Mouse (Mus musculus): ENCODE data around the gene Entpd6. TPM values are rescaled to one million over a fixed set of nuclear protein-coding genes. Genes with fewer than 3 reads are reported as not detected.

Gene Entpd6
- total RNA-seq, 1 experiment: 54.3 TPM

DNA sequence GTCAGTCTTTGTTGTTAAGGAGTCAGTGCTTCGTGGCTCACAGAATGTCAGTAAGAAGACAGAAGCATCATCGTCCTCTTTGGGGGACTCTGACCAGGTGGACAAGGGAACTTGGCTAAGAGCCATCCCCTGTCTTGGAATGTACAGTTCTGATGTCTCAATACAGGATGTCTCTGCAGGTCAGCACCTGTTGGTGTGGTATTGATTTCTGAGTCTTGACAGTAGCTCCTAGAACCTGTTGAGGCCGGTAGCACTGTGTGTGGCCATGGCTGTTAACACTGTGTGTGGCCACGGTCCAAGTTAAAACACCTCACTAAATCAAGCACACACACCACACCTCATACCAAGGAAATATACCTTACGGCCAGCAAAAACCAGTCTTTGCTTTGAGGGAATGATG lies 51.8 kb downstream of the Entpd6 start:
- Histone ChIP-seq H3K27ac (ENCODE audit: insufficient read depth, low read depth, low read length, poor library complexity, severe bottlenecking) (no peak overlapping the region), H3K4me3 (ENCODE audit: insufficient read depth in 1 of 2, low read depth in 1 of 2, low read length in 2 of 2, poor library complexity in 1 of 2, severe bottlenecking in 1 of 2) (no peak overlapping the region), H3K4me1 (ENCODE audit: control insufficient read depth in 2 of 2, insufficient read depth in 2 of 2, low read length in 2 of 2, poor library complexity in 1 of 2) (no peaks in the 10 kb centered on the region), H3K9ac (ENCODE audit: insufficient read depth, low read depth, low read length, poor library complexity, severe bottlenecking) (no peak overlapping the region), H3K36me3 (ENCODE audit: control insufficient read depth, insufficient read depth, low read length, poor library complexity, severe bottlenecking) (no peaks in the 10 kb centered on the region), H3K9me3 (ENCODE audit: control insufficient read depth, insufficient read depth, low read depth, low read length) (no peaks in the 10 kb centered on the region)
- in situ Hi-C loops (cut with MboI; ENCODE audit: low sequenced_read_pairs in 2 of 2, unreplicated experiment in 2 of 2): no loop called here
- no peak for DNase-seq (ENCODE audit: low read depth, low spot score)
- no peak for TF ChIP-seq ZNF384 (IDR thresholded peaks at IDR 0.05; ENCODE audit: low read depth, low read length)
- TF ChIP-seq ZC3H11A (IDR thresholded peaks at IDR 0.05; ENCODE audit: borderline replicate concordance, low read depth, low read length): no peak
- TF ChIP-seq MAFK (IDR thresholded peaks at IDR 0.05; ENCODE audit: insufficient read depth, low read depth, low read length): no peak
- TF ChIP-seq CHD2 (IDR thresholded peaks at IDR 0.05; ENCODE audit: low read depth, low read length): no peak
- no peak for TF ChIP-seq HCFC1 (IDR thresholded peaks at IDR 0.05; ENCODE audit: borderline replicate concordance, insufficient read depth, low read length)

DNA sequence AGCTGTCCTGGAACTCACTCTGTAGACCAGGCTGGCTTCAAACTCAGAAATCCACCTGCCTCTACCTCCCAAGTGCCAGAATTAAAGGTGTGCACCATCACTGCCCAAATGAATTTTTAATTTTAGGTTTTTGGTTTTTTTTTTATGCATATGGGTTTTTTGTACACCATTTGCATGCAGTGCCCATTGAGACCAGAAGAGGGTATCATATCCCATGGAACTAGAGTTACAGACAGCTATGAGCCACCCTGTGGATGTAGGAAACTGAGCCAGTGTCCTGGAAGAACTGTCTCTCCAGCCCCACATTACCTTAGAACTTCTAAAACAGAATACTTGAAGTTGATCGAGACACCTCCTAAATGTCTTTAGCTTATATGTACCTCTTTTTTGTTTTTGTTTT lies 54.2 kb downstream of the Entpd6 start:
- no peaks in the 10 kb centered on the region for H3K36me3 ChIP-seq (ENCODE audit: control insufficient read depth, insufficient read depth, low read length, poor library complexity, severe bottlenecking)
- no peak overlapping the region for H3K4me3 ChIP-seq (ENCODE audit: insufficient read depth in 1 of 2, low read depth in 1 of 2, low read length in 2 of 2, poor library complexity in 1 of 2, severe bottlenecking in 1 of 2)
- H3K9ac ChIP-seq (ENCODE audit: insufficient read depth, low read depth, low read length, poor library complexity, severe bottlenecking): no peak overlapping the region
- H3K4me1 ChIP-seq (ENCODE audit: control insufficient read depth in 2 of 2, insufficient read depth in 2 of 2, low read length in 2 of 2, poor library complexity in 1 of 2): no peaks in the 10 kb centered on the region
- no peak for DNase-seq (ENCODE audit: low read depth, low spot score)
- in situ Hi-C loops (cut with MboI; ENCODE audit: low sequenced_read_pairs in 2 of 2, unreplicated experiment in 2 of 2): no loop called here
- no peaks in the 10 kb centered on the region for H3K9me3 ChIP-seq (ENCODE audit: control insufficient read depth, insufficient read depth, low read depth, low read length)
- no peak for TF ChIP-seq ZNF384 (IDR thresholded peaks at IDR 0.05; ENCODE audit: low read depth, low read length)
- TF ChIP-seq HCFC1 (IDR thresholded peaks at IDR 0.05; ENCODE audit: borderline replicate concordance, insufficient read depth, low read length): no peak
- peak; percentile 39; the same call in 1 of the 2 replicates for TF ChIP-seq ZC3H11A (IDR thresholded peaks at IDR 0.05; ENCODE audit: borderline replicate concordance, low read depth, low read length)
- H3K27ac ChIP-seq (ENCODE audit: insufficient read depth, low read depth, low read length, poor library complexity, severe bottlenecking): no peak overlapping the region

DNA sequence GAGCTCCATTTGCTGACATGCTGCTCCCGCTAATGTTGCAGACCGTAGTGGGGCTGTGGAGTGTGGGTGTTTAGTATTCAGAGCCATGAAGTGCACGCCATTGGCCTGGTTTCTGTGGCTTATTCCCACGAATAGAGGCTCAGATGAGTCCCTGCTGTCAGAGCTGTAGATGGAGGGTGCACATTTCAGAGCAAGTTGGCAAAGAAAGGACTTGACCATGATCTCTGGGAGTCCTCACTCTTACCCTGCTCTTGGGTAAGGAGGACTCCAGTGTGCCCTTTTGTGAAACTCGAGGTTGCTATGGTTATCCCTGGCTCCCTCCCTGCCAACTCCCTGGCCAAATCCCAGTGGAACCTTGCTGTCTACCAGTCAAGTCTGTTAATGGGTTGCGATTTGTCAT lies 59.5 kb downstream of the Entpd6 start:
- TF ChIP-seq HCFC1 (IDR thresholded peaks at IDR 0.05; ENCODE audit: borderline replicate concordance, insufficient read depth, low read length) (no peak), ZNF384 (IDR thresholded peaks at IDR 0.05; ENCODE audit: low read depth, low read length) (no peak), MAFK (IDR thresholded peaks at IDR 0.05; ENCODE audit: insufficient read depth, low read depth, low read length) (no peak), CHD2 (IDR thresholded peaks at IDR 0.05; ENCODE audit: low read depth, low read length) (no peak), ZC3H11A (IDR thresholded peaks at IDR 0.05; ENCODE audit: borderline replicate concordance, low read depth, low read length) (no peak)
- H3K36me3 ChIP-seq (ENCODE audit: control insufficient read depth, insufficient read depth, low read length, poor library complexity, severe bottlenecking): peaks cover 6% of the 10 kb centered on the region; the same call in 1 of the 2 replicates
- no peaks in the 10 kb centered on the region for H3K4me1 ChIP-seq (ENCODE audit: control insufficient read depth in 2 of 2, insufficient read depth in 2 of 2, low read length in 2 of 2, poor library complexity in 1 of 2)
- no peak for DNase-seq (ENCODE audit: low read depth, low spot score)
- H3K9ac ChIP-seq (ENCODE audit: insufficient read depth, low read depth, low read length, poor library complexity, severe bottlenecking): no peak overlapping the region
- H3K4me3 ChIP-seq (ENCODE audit: insufficient read depth in 1 of 2, low read depth in 1 of 2, low read length in 2 of 2, poor library complexity in 1 of 2, severe bottlenecking in 1 of 2): no peak overlapping the region
- no peaks in the 10 kb centered on the region for H3K9me3 ChIP-seq (ENCODE audit: control insufficient read depth, insufficient read depth, low read depth, low read length)
- H3K27ac ChIP-seq (ENCODE audit: insufficient read depth, low read depth, low read length, poor library complexity, severe bottlenecking): no peak overlapping the region
- in situ Hi-C loops (cut with MboI; ENCODE audit: low sequenced_read_pairs in 2 of 2, unreplicated experiment in 2 of 2): no loop called here

DNA sequence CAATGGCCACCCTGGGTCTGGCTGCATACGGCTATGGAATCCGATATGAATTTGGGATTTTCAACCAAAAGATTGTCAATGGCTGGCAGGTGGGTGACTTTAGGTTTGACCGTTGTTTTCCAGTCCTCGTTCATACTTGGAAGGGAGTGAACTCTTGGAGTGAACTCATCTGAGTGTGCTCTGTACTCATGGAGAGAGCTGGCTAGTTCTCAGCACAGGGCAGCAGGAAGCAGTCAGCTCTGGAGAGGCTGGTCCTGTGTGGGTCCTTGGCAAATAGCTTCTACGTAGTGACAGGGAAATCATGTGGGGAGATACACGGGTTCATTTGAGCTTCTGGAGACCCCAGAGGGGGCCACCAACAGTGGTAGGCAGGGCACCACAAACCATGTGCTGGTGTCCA lies 60.0 kb downstream of the Entpd6 start:
- DNase-seq (ENCODE audit: low read depth, low spot score): no peak
- Histone ChIP-seq H3K36me3 (ENCODE audit: control insufficient read depth, insufficient read depth, low read length, poor library complexity, severe bottlenecking) (peaks cover 6% of the 10 kb centered on the region; the same call in 1 of the 2 replicates), H3K4me3 (ENCODE audit: insufficient read depth in 1 of 2, low read depth in 1 of 2, low read length in 2 of 2, poor library complexity in 1 of 2, severe bottlenecking in 1 of 2) (no peak overlapping the region), H3K27ac (ENCODE audit: insufficient read depth, low read depth, low read length, poor library complexity, severe bottlenecking) (no peak overlapping the region), H3K4me1 (ENCODE audit: control insufficient read depth in 2 of 2, insufficient read depth in 2 of 2, low read length in 2 of 2, poor library complexity in 1 of 2) (no peaks in the 10 kb centered on the region), H3K9ac (ENCODE audit: insufficient read depth, low read depth, low read length, poor library complexity, severe bottlenecking) (no peak overlapping the region), H3K9me3 (ENCODE audit: control insufficient read depth, insufficient read depth, low read depth, low read length) (no peaks in the 10 kb centered on the region)
- in situ Hi-C loops (cut with MboI; ENCODE audit: low sequenced_read_pairs in 2 of 2, unreplicated experiment in 2 of 2): no loop called here
- TF ChIP-seq ZNF384 (IDR thresholded peaks at IDR 0.05; ENCODE audit: low read depth, low read length) (no peak), ZC3H11A (IDR thresholded peaks at IDR 0.05; ENCODE audit: borderline replicate concordance, low read depth, low read length) (no peak), CHD2 (IDR thresholded peaks at IDR 0.05; ENCODE audit: low read depth, low read length) (no peak), MAFK (IDR thresholded peaks at IDR 0.05; ENCODE audit: insufficient read depth, low read depth, low read length) (no peak), HCFC1 (IDR thresholded peaks at IDR 0.05; ENCODE audit: borderline replicate concordance, insufficient read depth, low read length) (no peak)

DNA sequence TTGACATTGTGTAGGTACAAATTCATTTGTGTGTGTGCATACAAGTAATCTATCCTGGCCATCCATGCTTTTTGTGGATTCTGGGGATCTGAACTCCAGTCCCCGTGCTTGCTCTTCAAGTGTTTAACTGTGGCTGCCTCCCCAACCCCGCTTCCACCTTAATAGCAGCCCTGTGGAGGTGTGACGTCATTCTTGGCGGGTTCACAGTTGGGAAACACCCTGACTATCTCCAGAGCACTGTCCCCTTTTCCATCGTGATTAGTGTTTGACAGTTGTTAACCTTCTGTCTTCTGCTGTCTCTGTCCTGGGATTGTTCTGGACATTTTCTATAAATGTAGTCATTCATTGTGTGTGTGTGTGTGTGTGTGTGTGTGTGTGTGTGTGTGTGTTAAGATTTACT lies 61.8 kb downstream of the Entpd6 start:
- Histone ChIP-seq H3K9ac (ENCODE audit: insufficient read depth, low read depth, low read length, poor library complexity, severe bottlenecking) (no peak overlapping the region), H3K4me1 (ENCODE audit: control insufficient read depth in 2 of 2, insufficient read depth in 2 of 2, low read length in 2 of 2, poor library complexity in 1 of 2) (no peaks in the 10 kb centered on the region), H3K4me3 (ENCODE audit: insufficient read depth in 1 of 2, low read depth in 1 of 2, low read length in 2 of 2, poor library complexity in 1 of 2, severe bottlenecking in 1 of 2) (no peak overlapping the region), H3K27ac (ENCODE audit: insufficient read depth, low read depth, low read length, poor library complexity, severe bottlenecking) (no peak overlapping the region), H3K9me3 (ENCODE audit: control insufficient read depth, insufficient read depth, low read depth, low read length) (no peaks in the 10 kb centered on the region), H3K36me3 (ENCODE audit: control insufficient read depth, insufficient read depth, low read length, poor library complexity, severe bottlenecking) (peaks cover 10% of the 10 kb centered on the region; the same call in 1 of the 2 replicates)
- DNase-seq (ENCODE audit: low read depth, low spot score): no peak
- in situ Hi-C loops (cut with MboI; ENCODE audit: low sequenced_read_pairs in 2 of 2, unreplicated experiment in 2 of 2): no loop called here
- TF ChIP-seq ZC3H11A (IDR thresholded peaks at IDR 0.05; ENCODE audit: borderline replicate concordance, low read depth, low read length): no peak
- TF ChIP-seq CHD2 (IDR thresholded peaks at IDR 0.05; ENCODE audit: low read depth, low read length): no peak
- TF ChIP-seq ZNF384 (IDR thresholded peaks at IDR 0.05; ENCODE audit: low read depth, low read length): no peak
- no peak for TF ChIP-seq MAFK (IDR thresholded peaks at IDR 0.05; ENCODE audit: insufficient read depth, low read depth, low read length)
- no peak for TF ChIP-seq HCFC1 (IDR thresholded peaks at IDR 0.05; ENCODE audit: borderline replicate concordance, insufficient read depth, low read length)

Measured in ES-E14 (cell line).